Mouse (Mus musculus): ENCODE measurements around the gene Wasf3.

DNA sequence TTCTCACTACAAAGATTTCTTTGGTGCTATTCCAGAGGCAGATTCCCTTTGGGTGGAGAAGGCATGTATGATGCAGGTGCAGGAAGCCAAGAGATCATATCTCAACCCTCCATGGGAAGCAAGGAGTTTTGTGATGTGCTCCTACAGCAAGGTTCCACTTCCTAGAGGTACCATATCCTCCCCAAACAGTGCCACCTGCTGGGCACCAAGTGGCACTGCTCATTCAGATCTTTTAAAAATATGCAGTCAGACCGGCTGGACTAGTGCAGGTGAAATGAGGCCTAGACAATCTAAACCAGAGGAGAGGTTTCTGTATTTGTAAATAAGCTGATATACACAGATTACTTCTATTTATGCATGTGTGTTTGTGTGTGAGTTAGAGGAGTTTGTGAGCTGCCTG lies 35.3 kb downstream of the Wasf3 start:
- TF ChIP-seq CTCF (IDR thresholded peaks at IDR 0.05; ENCODE audit: control insufficient read depth, insufficient read depth, insufficient replicate concordance, low read depth, low read length) = peak; percentile 55; the same call in 1 of the 2 replicates
- no peak for TF ChIP-seq POLR2A (IDR thresholded peaks at IDR 0.05; ENCODE audit: control insufficient read depth, low read depth, low read length)
